8 mouse cellular contexts compared by ENCODE assay signal in genomic region chr2:10048461-10048860, GRCm38 (mm10). TPM values are rescaled to one million over a fixed set of nuclear protein-coding genes. Genes with fewer than 3 reads are reported as not detected.
A peak's percentile ranks its signal among the peaks of the same experiment; 100 is the strongest.
DNase-seq lines count a peak whose midpoint lies in the region; ATAC-seq and TF ChIP-seq lines count a peak whose summit lies in the region.

TSS of gene Taf3 (minus strand) at chr2:10048596.

- no peak within 1 kb of the TSS for H3K27ac ChIP-seq in CH12.LX (ENCODE audit: insufficient read depth, low read depth)
- H3K27ac ChIP-seq in forebrain, embryonic 12.5 days, result peak within 1 kb of the TSS; percentile 63; the same call in 1 of the 2 replicates
- peak within 1 kb of the TSS; percentile 25 for H3K27ac ChIP-seq in liver, postnatal 0 days (ENCODE audit: low read depth)
- peak within 1 kb of the TSS; percentile 55 for H3K27ac ChIP-seq in neural tube, embryonic 14.5 days (ENCODE audit: low read depth, low read length)

- dilution Hi-C loops in CH12.LX (cut with MboI; ENCODE audit: extremely low pct_ligation_motif_present, extremely low pct_unique_long_range_greater_than_20kb, low sequenced_read_pairs), result no loop called here

- peaks cover 4 to 20% of the 10 kb centered on the region in 2 experiments for H3K36me3 ChIP-seq in CH12.LX (replicated peaks in 1 of 2; ENCODE audit: control insufficient read depth in 1 of 2, insufficient read depth in 1 of 2, low read length in 1 of 2)
- peaks cover 2% of the 10 kb centered on the region; the same call in 1 of the 2 replicates for H3K36me3 ChIP-seq in forebrain, embryonic 12.5 days (replicated peaks)
- no peaks in the 10 kb centered on the region for H3K36me3 ChIP-seq in liver, postnatal 0 days (replicated peaks; ENCODE audit: insufficient read depth, low read length)
- H3K36me3 ChIP-seq in neural tube, embryonic 14.5 days (ENCODE audit: control insufficient read depth, insufficient read depth, low read length), result no peaks in the 10 kb centered on the region

- peak within 1 kb of the TSS; percentile 97 for H3K4me2 ChIP-seq in CH12.LX (ENCODE audit: insufficient read depth, low read depth, poor library complexity, severe bottlenecking)
- peak within 1 kb of the TSS; percentile 86 for H3K4me2 ChIP-seq in forebrain, embryonic 12.5 days
- H3K4me2 ChIP-seq in liver, postnatal 0 days (ENCODE audit: low read depth, low read length), result peak within 1 kb of the TSS; percentile 93
- H3K4me2 ChIP-seq in neural tube, embryonic 14.5 days (ENCODE audit: low read depth, low read length), result peak within 1 kb of the TSS; percentile 85

- H3K79me2 ChIP-seq in CH12.LX (replicated peaks; ENCODE audit: control insufficient read depth, extremely low read depth, insufficient read depth, poor library complexity, severe bottlenecking), result peaks cover 30% of the 10 kb centered on the region

- TF ChIP-seq EP300 in CH12.LX (IDR thresholded peaks at IDR 0.05; ENCODE audit: low read length), result no peak
- TF ChIP-seq EP300 in liver, postnatal 0 days (IDR thresholded peaks at IDR 0.05; ENCODE audit: low read depth), result no peak

- H3K9ac ChIP-seq in CH12.LX (ENCODE audit: insufficient read depth, low read depth), result peak within 1 kb of the TSS; percentile 61
- H3K9ac ChIP-seq in forebrain, embryonic 12.5 days, result peak within 1 kb of the TSS; percentile 79
- peak within 1 kb of the TSS; percentile 85 for H3K9ac ChIP-seq in liver, postnatal 0 days (replicated peaks)
- H3K9ac ChIP-seq in neural tube, embryonic 14.5 days (replicated peaks; ENCODE audit: low read depth, low read length), result peak within 1 kb of the TSS; percentile 68

- peak; percentile 96 for ATAC-seq in forebrain, embryonic 12.5 days (ENCODE audit: low FRiP score)
- peak; percentile 99 for ATAC-seq in liver, postnatal 0 days
- ATAC-seq in neural tube, embryonic 14.5 days (ENCODE audit: low read depth), result peak; percentile 96

- TF ChIP-seq RAD21 in CH12.LX (IDR thresholded peaks at IDR 0.05; ENCODE audit: low read depth, low read length), result no peak

- DNase-seq in CH12.LX (ENCODE audit: extremely low read depth), result peak; percentile 93
- peak; percentile 90 for DNase-seq in c-Kit-positive CD71-positive TER-119-negative erythroid progenitor cells, embryonic 14.5 days (ENCODE audit: low read depth)
- DNase-seq in heart, postnatal 10 days, result peak; percentile 95 to 96
- peak; percentile 73 for DNase-seq in large intestine, adult 2 months (ENCODE audit: low read depth, low spot score)
- peak; percentile 96 for DNase-seq in liver, postnatal 0 days
- DNase-seq in testis, postnatal 10 days (ENCODE audit: low spot score), result peak; percentile 96

- no peaks in the 10 kb centered on the region for H3K27me3 ChIP-seq in CH12.LX (replicated peaks)
- H3K27me3 ChIP-seq in forebrain, embryonic 12.5 days, result no peaks in the 10 kb centered on the region
- no peaks in the 10 kb centered on the region for H3K27me3 ChIP-seq in liver, postnatal 0 days (ENCODE audit: insufficient read depth, low read length)
- no peaks in the 10 kb centered on the region for H3K27me3 ChIP-seq in neural tube, embryonic 14.5 days (ENCODE audit: control insufficient read depth, insufficient read depth, low read length)

- intact Hi-C loops in heart, postnatal 10 days (cut with DNase I), result no loop called here

- no peak for TF ChIP-seq CTCF in CH12.LX (conservative IDR thresholded peaks at IDR 0.05 in 1 of 2, IDR thresholded peaks at IDR 0.05 in 1 of 2; ENCODE audit: low read depth in 2 of 2, low read length in 2 of 2)
- no peak for TF ChIP-seq CTCF in liver, postnatal 0 days (IDR thresholded peaks at IDR 0.05; ENCODE audit: low read depth)

- 0% methylated on average over 35 of the region's 36 CpGs for WGBS in forebrain, embryonic 12.5 days
- whole genome bisulfite sequencing in large intestine, adult 2 months, result under 1% methylated on average over 36 of the region's 36 CpGs
- under 1% methylated on average over 35 of the region's 36 CpGs for WGBS in liver, postnatal 0 days (ENCODE audit: insufficient replicate concordance)
- under 1% methylated on average over 36 of the region's 36 CpGs for WGBS in neural tube, embryonic 14.5 days

- peaks cover 0 to 21% of the 10 kb centered on the region in 2 experiments; a peak in 2 of 4 replicates for H3K4me1 ChIP-seq in CH12.LX (ENCODE audit: control insufficient read depth in 1 of 2, insufficient read depth in 2 of 2)
- peaks cover 19% of the 10 kb centered on the region for H3K4me1 ChIP-seq in forebrain, embryonic 12.5 days
- H3K4me1 ChIP-seq in liver, postnatal 0 days (ENCODE audit: insufficient read depth), result peaks cover 11% of the 10 kb centered on the region; the same call in 1 of the 2 replicates
- peaks cover 11% of the 10 kb centered on the region for H3K4me1 ChIP-seq in neural tube, embryonic 14.5 days (ENCODE audit: control insufficient read depth, insufficient read depth, low read length)

- peak; percentile 85 for TF ChIP-seq POLR2A in CH12.LX (IDR thresholded peaks at IDR 0.05; ENCODE audit: low read depth, low read length)

- H3K9me3 ChIP-seq in CH12.LX (replicated peaks; ENCODE audit: low read length), result no peaks in the 10 kb centered on the region
- H3K9me3 ChIP-seq in forebrain, embryonic 12.5 days, result no peaks in the 10 kb centered on the region
- H3K9me3 ChIP-seq in liver, postnatal 0 days (ENCODE audit: low read length), result no peaks in the 10 kb centered on the region
- H3K9me3 ChIP-seq in neural tube, embryonic 14.5 days (ENCODE audit: control insufficient read depth, low read length), result no peaks in the 10 kb centered on the region

- H3K4me3 ChIP-seq in CH12.LX (replicated peaks in 1 of 3; ENCODE audit: low read depth in 2 of 3, low read length in 2 of 3, poor library complexity in 1 of 3), result peak within 1 kb of the TSS; percentile 84 to 98 (median 86)
- peak within 1 kb of the TSS; percentile 90 for H3K4me3 ChIP-seq in forebrain, embryonic 12.5 days (replicated peaks)
- peak within 1 kb of the TSS; percentile 90 for H3K4me3 ChIP-seq in liver, postnatal 0 days (ENCODE audit: low read depth, low read length)
- peak within 1 kb of the TSS; percentile 89 for H3K4me3 ChIP-seq in neural tube, embryonic 14.5 days (ENCODE audit: low read depth, low read length)

- in situ Hi-C loops in CH12.LX (cut with MboI; ENCODE audit: low pct_ligation_motif_present, low pct_unique_long_range_greater_than_20kb, low sequenced_read_pairs), result no loop called here

TF ChIP-seq in CH12.LX, 34 proteins besides CTCF, POLR2A, EP300 and RAD21 (continues in another document):
- no peak for TF ChIP-seq USF2 (conservative IDR thresholded peaks at IDR 0.05; ENCODE audit: low read depth, low read length)
- TF ChIP-seq MAFK (IDR thresholded peaks at IDR 0.05; ENCODE audit: insufficient replicate concordance, low read length), result no peak
- TF ChIP-seq BHLHE40 (IDR thresholded peaks at IDR 0.05; ENCODE audit: low read depth, low read length), result peak; percentile 18; the same call in 1 of the 2 replicates
- no peak for TF ChIP-seq CHD1 (IDR thresholded peaks at IDR 0.05; ENCODE audit: low read depth, low read length)
- TF ChIP-seq RCOR1 (conservative IDR thresholded peaks at IDR 0.05; ENCODE audit: low read depth, low read length), result no peak
- TF ChIP-seq UBTF (IDR thresholded peaks at IDR 0.05; ENCODE audit: low read depth, low read length), result 0 out of 2 replicates have a peak, but pooled peaks have one; percentile 36
- TF ChIP-seq SMC3 (IDR thresholded peaks at IDR 0.05; ENCODE audit: low read depth, low read length), result no peak
- no peak for TF ChIP-seq MYC (IDR thresholded peaks at IDR 0.05; ENCODE audit: low read depth, low read length)
- TF ChIP-seq ZC3H11A (IDR thresholded peaks at IDR 0.05; ENCODE audit: low read depth, low read length), result no peak
- TF ChIP-seq ELF1 (IDR thresholded peaks at IDR 0.05; ENCODE audit: low read depth, low read length), result peak; percentile 89
- peak; percentile 66 for TF ChIP-seq IRF4 (IDR thresholded peaks at IDR 0.05; ENCODE audit: low read depth, low read length)
- no peak for TF ChIP-seq E2F4 (IDR thresholded peaks at IDR 0.05; ENCODE audit: insufficient replicate concordance, low read depth, low read length)
- peak; percentile 98 for TF ChIP-seq SIN3A (IDR thresholded peaks at IDR 0.05; ENCODE audit: low read length)
- no peak for TF ChIP-seq ZKSCAN1 (IDR thresholded peaks at IDR 0.05; ENCODE audit: borderline replicate concordance, low read depth, low read length)
- TF ChIP-seq NELFE (IDR thresholded peaks at IDR 0.05; ENCODE audit: low read depth, low read length), result peak; percentile 80
- TF ChIP-seq POLR2AphosphoS2 (IDR thresholded peaks at IDR 0.05; ENCODE audit: low read depth, low read length), result peak; percentile 46; the same call in 1 of the 2 replicates
- TF ChIP-seq TCF12 (IDR thresholded peaks at IDR 0.05; ENCODE audit: low read depth, low read length), result peak; percentile 97
- no peak for TF ChIP-seq ZNF384 (IDR thresholded peaks at IDR 0.05; ENCODE audit: low read depth, low read length)
- TF ChIP-seq USF1 (IDR thresholded peaks at IDR 0.05; ENCODE audit: low read depth, low read length), result no peak
- TF ChIP-seq TBP (conservative IDR thresholded peaks at IDR 0.05; ENCODE audit: low read depth, low read length), result 0 out of 2 replicates have a peak, but pooled peaks have one; percentile 64
- no peak for TF ChIP-seq CHD2 (IDR thresholded peaks at IDR 0.05; ENCODE audit: low read length)
- TF ChIP-seq PAX5 (IDR thresholded peaks at IDR 0.05; ENCODE audit: low read length), result no peak
- peak; percentile 29; the same call in 1 of the 2 replicates for TF ChIP-seq GABPA (IDR thresholded peaks at IDR 0.05; ENCODE audit: insufficient replicate concordance, low read depth, low read length)
- TF ChIP-seq MAX (IDR thresholded peaks at IDR 0.05; ENCODE audit: low read length), result peak; percentile 15; the same call in 1 of the 2 replicates
- TF ChIP-seq ZMIZ1 (IDR thresholded peaks at IDR 0.05; ENCODE audit: low read depth, low read length), result peak; percentile 75
- TF ChIP-seq NRF1 (IDR thresholded peaks at IDR 0.05; ENCODE audit: low read depth, low read length), result peak; percentile 71
- no peak for TF ChIP-seq JUN (IDR thresholded peaks at IDR 0.05; ENCODE audit: insufficient read depth, low read depth, low read length)
- TF ChIP-seq MEF2A (IDR thresholded peaks at IDR 0.05; ENCODE audit: borderline replicate concordance, low read depth, low read length), result peak; percentile 67; the same call in 1 of the 2 replicates

RNA-seq across cellular contexts. Expression of gene Taf3, which starts in this region (rescaled TPM):
- total RNA-seq in CH12.LX (2012; rRNA removed) (4.2 and 6.0 TPM in 2 replicates), CH12.LX (2014; rRNA removed) (2.1 and 3.1 TPM in 2 replicates)
- 13.4 and 14.8 TPM in 2 replicates for polyA plus RNA-seq in CH12.LX (2012; ENCODE audit: insufficient read length, low read depth)
- polyA plus RNA-seq in forebrain, embryonic 12.5 days (2016; fragmentation: Nextera tagmentation; extraction: Ambion mirVana), result 17.3 and 18.4 TPM in 2 replicates
- total RNA-seq in heart, postnatal 10 days (2021), result 1 to 10 TPM; 8.3 to 8.4 TPM
- 2.8 and 4.0 TPM in 2 replicates for polyA plus RNA-seq in large intestine, adult 2 months (2012; rRNA removed)
- polyA plus RNA-seq in liver, postnatal 0 days (2015; fragmentation: Nextera tagmentation; extraction: Ambion mirVana), result 3.9 and 5.7 TPM in 2 replicates
- polyA plus RNA-seq in neural tube, embryonic 14.5 days (2014; fragmentation: Nextera tagmentation; extraction: Ambion mirVana), result 14.3 and 14.7 TPM in 2 replicates
